Mouse (Mus musculus): ENCODE measurements around the gene Sptssb. TPM values are rescaled to one million over a fixed set of nuclear protein-coding genes. Genes with fewer than 3 reads are reported as not detected.

Gene Sptssb
- polyA plus RNA-seq, 1 experiment from 2014 or later, result 1.2 TPM

GRCm38 (mm10) chr3:69861789-69862395 lies 2.2 kb upstream of the Sptssb start:
- 60% methylated on average over 9 of the region's 9 CpGs for WGBS
- ATAC-seq, result 0 out of 2 replicates have a peak, but pooled peaks have one; percentile 5
- 0 out of 2 replicates have a peak, but pooled peaks cover 4% of the 10 kb centered on the region for H3K4me1 ChIP-seq (ENCODE audit: control insufficient read depth, insufficient read depth, low read length)
- no peaks in the 10 kb centered on the region for H3K27me3 ChIP-seq (ENCODE audit: control insufficient read depth, insufficient read depth, low read depth, low read length)
- no peaks in the 10 kb centered on the region for H3K36me3 ChIP-seq (ENCODE audit: control insufficient read depth, insufficient read depth, low read length)
- no peaks in the 10 kb centered on the region for H3K9me3 ChIP-seq (replicated peaks; ENCODE audit: control insufficient read depth, low read length, poor library complexity, severe bottlenecking)
- H3K9ac ChIP-seq (ENCODE audit: low read depth, low read length), result peak overlapping the region; percentile 64; the same call in 1 of the 2 replicates
- H3K4me2 ChIP-seq (ENCODE audit: low read length), result peak overlapping the region; percentile 91
- no peak overlapping the region for H3K27ac ChIP-seq (ENCODE audit: low read length)
- peak overlapping the region; percentile 59 for H3K4me3 ChIP-seq (ENCODE audit: low read depth, low read length)

GRCm38 (mm10) chr3:69860589-69861521 lies 1.1 kb upstream of the Sptssb start:
- peak overlapping the region; percentile 64 for H3K9ac ChIP-seq (ENCODE audit: low read depth, low read length)
- ATAC-seq, result peak; percentile 88
- peak overlapping the region; percentile 91 for H3K4me2 ChIP-seq (ENCODE audit: low read length)
- peak overlapping the region; percentile 56 for H3K27ac ChIP-seq (ENCODE audit: low read length)
- 0 out of 2 replicates have a peak, but pooled peaks cover 4% of the 10 kb centered on the region for H3K4me1 ChIP-seq (ENCODE audit: control insufficient read depth, insufficient read depth, low read length)
- H3K36me3 ChIP-seq (ENCODE audit: control insufficient read depth, insufficient read depth, low read length), result no peaks in the 10 kb centered on the region
- peak overlapping the region; percentile 59 for H3K4me3 ChIP-seq (ENCODE audit: low read depth, low read length)
- H3K9me3 ChIP-seq (replicated peaks; ENCODE audit: control insufficient read depth, low read length, poor library complexity, severe bottlenecking), result no peaks in the 10 kb centered on the region
- no peaks in the 10 kb centered on the region for H3K27me3 ChIP-seq (ENCODE audit: control insufficient read depth, insufficient read depth, low read depth, low read length)
- under 1% methylated on average over 40 of the region's 40 CpGs for WGBS

GRCm38 (mm10) chr3:69839485-69839884 lies 20.3 kb downstream of the Sptssb start:
- Histone ChIP-seq H3K36me3 (ENCODE audit: control insufficient read depth, insufficient read depth, low read length) (no peaks in the 10 kb centered on the region), H3K4me1 (ENCODE audit: control insufficient read depth, insufficient read depth, low read length) (no peaks in the 10 kb centered on the region), H3K4me2 (ENCODE audit: low read length) (no peak overlapping the region), H3K9me3 (replicated peaks; ENCODE audit: control insufficient read depth, low read length, poor library complexity, severe bottlenecking) (no peaks in the 10 kb centered on the region), H3K4me3 (ENCODE audit: low read depth, low read length) (no peak overlapping the region), H3K27me3 (ENCODE audit: control insufficient read depth, insufficient read depth, low read depth, low read length) (no peaks in the 10 kb centered on the region), H3K27ac (ENCODE audit: low read length) (no peak overlapping the region), H3K9ac (ENCODE audit: low read depth, low read length) (no peak overlapping the region)
- no peak for ATAC-seq
- 91% methylated on average over 6 of the region's 6 CpGs for WGBS

GRCm38 (mm10) chr3:69829532-69829931 lies 30.2 kb downstream of the Sptssb start:
- H3K36me3 ChIP-seq (ENCODE audit: control insufficient read depth, insufficient read depth, low read length), result no peaks in the 10 kb centered on the region
- H3K9me3 ChIP-seq (replicated peaks; ENCODE audit: control insufficient read depth, low read length, poor library complexity, severe bottlenecking), result no peaks in the 10 kb centered on the region
- no peaks in the 10 kb centered on the region for H3K27me3 ChIP-seq (ENCODE audit: control insufficient read depth, insufficient read depth, low read depth, low read length)
- no peak overlapping the region for H3K4me2 ChIP-seq (ENCODE audit: low read length)
- no peak for ATAC-seq
- H3K4me3 ChIP-seq (ENCODE audit: low read depth, low read length), result no peak overlapping the region
- H3K4me1 ChIP-seq (ENCODE audit: control insufficient read depth, insufficient read depth, low read length), result no peaks in the 10 kb centered on the region
- no peak overlapping the region for H3K27ac ChIP-seq (ENCODE audit: low read length)
- H3K9ac ChIP-seq (ENCODE audit: low read depth, low read length), result no peak overlapping the region
- WGBS, result 85% methylated on average over 8 of the region's 8 CpGs

GRCm38 (mm10) chr3:69824536-69824935 lies 35.2 kb downstream of the Sptssb start:
- H3K9me3 ChIP-seq (replicated peaks; ENCODE audit: control insufficient read depth, low read length, poor library complexity, severe bottlenecking), result no peaks in the 10 kb centered on the region
- H3K4me2 ChIP-seq (ENCODE audit: low read length), result no peak overlapping the region
- H3K36me3 ChIP-seq (ENCODE audit: control insufficient read depth, insufficient read depth, low read length), result no peaks in the 10 kb centered on the region
- no peak overlapping the region for H3K4me3 ChIP-seq (ENCODE audit: low read depth, low read length)
- H3K27me3 ChIP-seq (ENCODE audit: control insufficient read depth, insufficient read depth, low read depth, low read length), result no peaks in the 10 kb centered on the region
- no peak for ATAC-seq
- no peaks in the 10 kb centered on the region; the same call in 1 of the 2 replicates for H3K4me1 ChIP-seq (ENCODE audit: control insufficient read depth, insufficient read depth, low read length)
- no peak overlapping the region for H3K9ac ChIP-seq (ENCODE audit: low read depth, low read length)
- H3K27ac ChIP-seq (ENCODE audit: low read length), result no peak overlapping the region
- 86% methylated on average over 1 of the region's 1 CpGs for WGBS

- Histone ChIP-seq H3K9ac (ENCODE audit: low read depth, low read length) (no peak overlapping the region), H3K9me3 (replicated peaks; ENCODE audit: control insufficient read depth, low read length, poor library complexity, severe bottlenecking) (no peaks in the 10 kb centered on the region), H3K36me3 (ENCODE audit: control insufficient read depth, insufficient read depth, low read length) (no peaks in the 10 kb centered on the region), H3K4me2 (ENCODE audit: low read length) (no peak overlapping the region), H3K4me3 (ENCODE audit: low read depth, low read length) (no peak overlapping the region), H3K27me3 (ENCODE audit: control insufficient read depth, insufficient read depth, low read depth, low read length) (no peaks in the 10 kb centered on the region), H3K27ac (ENCODE audit: low read length) (no peak overlapping the region), H3K4me1 (ENCODE audit: control insufficient read depth, insufficient read depth, low read length) (no peaks in the 10 kb centered on the region; the same call in 1 of the 2 replicates)
- no peak for ATAC-seq
- WGBS, result 89% methylated on average over 7 of the region's 7 CpGs
These were observed 39.1 kb downstream of the Sptssb start for GRCm38 (mm10) chr3:69820614-69821013.

GRCm38 (mm10) chr3:69819851-69820200 lies 39.9 kb downstream of the Sptssb start:
- no peak for ATAC-seq

GRCm38 (mm10) chr3:69819146-69819850 lies 40.4 kb downstream of the Sptssb start:
- no peak overlapping the region for H3K9ac ChIP-seq (ENCODE audit: low read depth, low read length)
- H3K4me1 ChIP-seq (ENCODE audit: control insufficient read depth, insufficient read depth, low read length), result no peaks in the 10 kb centered on the region; the same call in 1 of the 2 replicates
- 75% methylated on average over 7 of the region's 7 CpGs for WGBS
- no peaks in the 10 kb centered on the region for H3K36me3 ChIP-seq (ENCODE audit: control insufficient read depth, insufficient read depth, low read length)
- no peak overlapping the region for H3K4me3 ChIP-seq (ENCODE audit: low read depth, low read length)
- no peak for ATAC-seq
- H3K27ac ChIP-seq (ENCODE audit: low read length), result no peak overlapping the region
- H3K9me3 ChIP-seq (replicated peaks; ENCODE audit: control insufficient read depth, low read length, poor library complexity, severe bottlenecking), result no peaks in the 10 kb centered on the region
- H3K27me3 ChIP-seq (ENCODE audit: control insufficient read depth, insufficient read depth, low read depth, low read length), result no peaks in the 10 kb centered on the region
- H3K4me2 ChIP-seq (ENCODE audit: low read length), result no peak overlapping the region

More at GRCm38 (mm10) chr3:69819851-69820200, 39.9 kb downstream of the Sptssb start:
- Histone ChIP-seq H3K36me3 (ENCODE audit: control insufficient read depth, insufficient read depth, low read length) (no peaks in the 10 kb centered on the region), H3K4me1 (ENCODE audit: control insufficient read depth, insufficient read depth, low read length) (no peaks in the 10 kb centered on the region; the same call in 1 of the 2 replicates), H3K4me3 (ENCODE audit: low read depth, low read length) (no peak overlapping the region), H3K27me3 (ENCODE audit: control insufficient read depth, insufficient read depth, low read depth, low read length) (no peaks in the 10 kb centered on the region), H3K4me2 (ENCODE audit: low read length) (no peak overlapping the region), H3K9ac (ENCODE audit: low read depth, low read length) (no peak overlapping the region), H3K27ac (ENCODE audit: low read length) (no peak overlapping the region), H3K9me3 (replicated peaks; ENCODE audit: control insufficient read depth, low read length, poor library complexity, severe bottlenecking) (no peaks in the 10 kb centered on the region)
- 40% methylated on average over 3 of the region's 3 CpGs for WGBS

Measured in midbrain, embryonic 16.5 days (tissue).